Mouse (Mus musculus): ENCODE measurements at regions not wholly inside any gene's neighbourhood (a gene's known extent, or its start where the extent isn't known, plus 50 kb on each side); places are given as distances from the start of the nearest gene placed in this dataset.

DNA sequence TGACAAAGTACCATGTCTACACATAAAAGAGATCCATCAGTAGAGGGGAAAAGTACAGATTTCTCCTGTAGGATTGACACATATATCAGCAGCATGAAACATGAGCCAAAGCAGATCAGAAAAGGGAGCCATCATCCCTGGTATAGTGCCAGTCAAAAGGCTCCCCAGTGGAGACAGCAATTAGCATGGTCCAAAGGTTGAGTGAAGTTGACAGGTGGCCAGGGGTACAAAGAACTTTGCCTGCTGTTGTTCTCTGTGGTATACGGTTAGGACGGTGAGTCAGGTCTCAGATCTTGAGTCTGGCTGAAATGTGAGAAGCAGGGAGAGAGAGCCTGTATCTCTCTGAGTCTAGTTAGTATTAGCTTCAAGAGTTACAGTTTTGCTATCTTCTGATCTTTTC is 324.7 kb upstream of the Lcorl start:
- ATAC-seq (ENCODE audit: low FRiP score): no peak
- Histone ChIP-seq H3K9ac (replicated peaks) (no peak overlapping the region), H3K4me2 (no peak overlapping the region), H3K9me3 (replicated peaks) (no peaks in the 10 kb centered on the region), H3K4me3 (replicated peaks) (no peak overlapping the region), H3K36me3 (no peaks in the 10 kb centered on the region), H3K27ac (replicated peaks) (no peak overlapping the region), H3K4me1 (no peaks in the 10 kb centered on the region), H3K27me3 (replicated peaks) (no peaks in the 10 kb centered on the region)
- WGBS: 64% methylated on average over 2 of the region's 2 CpGs

DNA sequence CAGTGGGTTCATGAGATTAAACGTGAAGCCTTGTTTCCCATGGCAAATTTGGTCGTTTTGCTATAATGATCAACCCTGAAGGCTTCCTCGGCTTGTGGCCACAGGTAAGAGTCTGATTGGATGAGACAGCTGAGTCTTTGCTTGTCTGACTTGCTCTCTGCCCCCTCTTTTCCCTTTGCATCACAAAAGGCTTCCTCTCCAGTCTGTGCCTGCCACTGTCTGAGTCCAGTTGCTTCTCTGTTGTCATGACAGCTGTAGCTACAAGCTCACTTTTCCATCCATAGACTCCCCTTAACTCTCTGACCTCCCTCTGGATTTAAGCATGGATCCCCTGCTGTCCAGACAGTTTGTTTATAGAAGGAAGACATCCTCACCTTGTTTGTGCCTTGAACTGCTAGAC is 314.9 kb upstream of the Lcorl start:
- 34% methylated on average over 3 of the region's 3 CpGs for WGBS
- no peak overlapping the region for H3K27ac ChIP-seq (replicated peaks)
- H3K4me2 ChIP-seq: no peak overlapping the region
- H3K27me3 ChIP-seq (replicated peaks): no peaks in the 10 kb centered on the region
- no peak overlapping the region for H3K9ac ChIP-seq (replicated peaks)
- no peak for ATAC-seq (ENCODE audit: low FRiP score)
- no peaks in the 10 kb centered on the region for H3K36me3 ChIP-seq
- H3K4me3 ChIP-seq (replicated peaks): no peak overlapping the region
- no peaks in the 10 kb centered on the region for H3K4me1 ChIP-seq
- no peaks in the 10 kb centered on the region for H3K9me3 ChIP-seq (replicated peaks)

DNA sequence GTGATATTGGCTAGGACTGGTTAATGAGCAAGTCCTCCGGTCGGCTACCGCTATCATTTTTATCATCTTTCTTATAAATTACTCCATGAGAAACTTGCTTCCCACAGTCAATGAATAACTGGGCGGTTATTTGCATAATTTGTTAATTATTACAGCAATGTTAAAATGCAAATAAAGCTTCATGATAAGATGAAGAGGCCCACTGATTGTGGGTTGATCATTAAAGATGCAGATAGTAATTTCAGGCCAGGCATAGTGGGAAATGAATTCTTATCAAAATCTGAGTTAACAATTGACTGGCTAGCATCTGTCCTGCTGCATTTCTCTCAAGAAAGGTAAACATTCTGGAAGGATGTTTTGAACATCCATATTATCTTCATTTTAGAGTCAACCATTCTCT is 303.4 kb upstream of the Lcorl start:
- Histone ChIP-seq H3K27ac (replicated peaks) (no peak overlapping the region), H3K27me3 (replicated peaks) (no peaks in the 10 kb centered on the region), H3K4me1 (no peaks in the 10 kb centered on the region), H3K36me3 (no peaks in the 10 kb centered on the region), H3K4me2 (no peak overlapping the region), H3K9me3 (replicated peaks) (no peaks in the 10 kb centered on the region), H3K9ac (replicated peaks) (no peak overlapping the region), H3K4me3 (replicated peaks) (no peak overlapping the region)
- ATAC-seq (ENCODE audit: low FRiP score): no peak
- WGBS: 48% methylated on average over 4 of the region's 4 CpGs

DNA sequence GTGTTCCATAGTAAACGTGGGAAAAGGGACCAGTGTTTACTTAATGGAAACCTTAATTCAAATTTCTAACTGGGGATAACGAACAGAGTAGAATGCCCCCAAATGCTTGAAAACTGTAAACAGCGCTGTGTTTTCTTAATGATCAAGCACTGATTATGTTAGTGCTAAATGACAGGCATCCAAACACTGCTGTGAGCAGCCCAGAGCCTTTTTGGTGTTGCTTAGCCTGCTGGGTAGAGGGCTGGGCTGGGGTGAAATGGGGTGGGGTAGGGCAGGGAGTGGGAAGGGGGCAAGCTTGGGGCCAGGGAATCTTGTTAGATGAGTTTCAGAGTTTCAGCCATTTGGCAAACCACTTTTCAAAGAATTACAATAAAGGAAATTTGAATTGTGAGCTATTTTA is 294.6 kb upstream of the Lcorl start:
- H3K9ac ChIP-seq (replicated peaks): no peak overlapping the region
- no peak overlapping the region for H3K4me3 ChIP-seq (replicated peaks)
- H3K27ac ChIP-seq (replicated peaks): no peak overlapping the region
- no peaks in the 10 kb centered on the region for H3K9me3 ChIP-seq (replicated peaks)
- no peak overlapping the region for H3K4me2 ChIP-seq
- H3K36me3 ChIP-seq: no peaks in the 10 kb centered on the region
- H3K4me1 ChIP-seq: peaks cover 15% of the 10 kb centered on the region
- 51% methylated on average over 3 of the region's 3 CpGs for whole genome bisulfite sequencing
- no peaks in the 10 kb centered on the region for H3K27me3 ChIP-seq (replicated peaks)
- no peak for ATAC-seq (ENCODE audit: low FRiP score)

DNA sequence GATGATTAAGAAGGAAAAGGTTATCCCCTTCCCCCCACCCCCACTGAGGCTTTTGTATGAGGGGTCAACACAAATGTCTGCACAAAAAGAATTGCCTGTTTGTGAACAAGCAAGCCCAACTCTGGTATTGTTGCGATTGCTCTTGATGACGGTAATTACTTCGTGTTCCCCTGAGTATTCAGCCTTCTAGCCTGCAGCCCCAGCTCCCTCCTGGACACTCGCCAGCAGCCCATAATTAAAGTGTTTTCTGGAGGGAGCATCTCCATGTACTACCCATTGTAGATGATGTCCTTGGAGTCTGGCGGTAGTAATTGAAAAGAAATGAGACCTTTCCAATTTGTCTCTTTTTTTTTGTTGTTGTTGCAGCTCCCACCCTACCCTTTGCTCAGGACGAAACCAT is 293.4 kb upstream of the Lcorl start:
- Histone ChIP-seq H3K4me3 (replicated peaks) (no peak overlapping the region), H3K27me3 (replicated peaks) (no peaks in the 10 kb centered on the region), H3K9ac (replicated peaks) (no peak overlapping the region), H3K27ac (replicated peaks) (no peak overlapping the region), H3K9me3 (replicated peaks) (no peaks in the 10 kb centered on the region), H3K4me1 (peaks cover 15% of the 10 kb centered on the region), H3K4me2 (peak overlapping the region; percentile 35), H3K36me3 (no peaks in the 10 kb centered on the region)
- 7% methylated on average over 6 of the region's 6 CpGs for whole genome bisulfite sequencing
- peak; percentile 58; the same call in 1 of the 2 replicates for ATAC-seq (ENCODE audit: low FRiP score)

DNA sequence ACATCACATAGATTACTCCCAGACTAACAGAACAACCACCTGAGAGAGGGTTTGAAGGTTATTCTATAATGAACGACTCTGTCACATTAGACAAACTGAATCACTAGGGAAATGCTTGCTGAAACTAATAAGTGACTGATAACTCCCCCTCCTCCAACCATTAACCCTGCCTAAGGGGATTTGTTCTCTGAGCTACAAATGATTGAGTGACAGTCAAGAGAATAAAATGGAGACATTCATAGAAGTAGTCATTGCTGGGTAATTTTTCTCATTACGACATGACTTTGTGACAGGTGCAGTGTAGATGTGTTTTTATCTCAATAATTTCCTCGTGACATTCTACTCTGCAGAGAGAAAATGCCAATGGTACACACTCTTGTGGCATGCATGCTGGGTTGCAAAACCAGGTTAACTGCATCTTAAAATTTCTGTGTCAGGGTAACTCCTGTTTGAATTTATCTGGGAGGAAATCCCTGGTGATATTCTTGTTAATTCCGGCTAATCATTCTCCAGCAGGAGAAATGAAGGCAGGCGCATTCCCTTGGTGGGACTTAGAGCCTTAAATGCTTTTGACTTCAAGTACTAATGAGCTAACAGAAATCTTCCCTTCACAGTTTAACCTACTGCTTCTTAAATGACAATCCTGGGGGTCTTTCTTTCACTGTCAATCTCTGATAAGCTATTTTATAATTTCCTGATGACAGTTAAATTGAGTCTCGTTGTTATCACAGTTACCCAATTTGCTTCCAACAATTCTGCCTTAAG is 292.6 kb upstream of the Lcorl start:
- no peaks in the 10 kb centered on the region for H3K9me3 ChIP-seq (replicated peaks)
- no peak overlapping the region for H3K4me3 ChIP-seq (replicated peaks)
- H3K4me2 ChIP-seq: no peak overlapping the region
- no peaks in the 10 kb centered on the region for H3K27me3 ChIP-seq (replicated peaks)
- WGBS: 30% methylated on average over 6 of the region's 6 CpGs
- no peak overlapping the region for H3K9ac ChIP-seq (replicated peaks)
- peaks cover 15% of the 10 kb centered on the region for H3K4me1 ChIP-seq
- ATAC-seq (ENCODE audit: low FRiP score): peak; percentile 37; the same call in 1 of the 2 replicates
- no peak overlapping the region; the same call in 1 of the 2 replicates for H3K27ac ChIP-seq (replicated peaks)
- no peaks in the 10 kb centered on the region for H3K36me3 ChIP-seq

DNA sequence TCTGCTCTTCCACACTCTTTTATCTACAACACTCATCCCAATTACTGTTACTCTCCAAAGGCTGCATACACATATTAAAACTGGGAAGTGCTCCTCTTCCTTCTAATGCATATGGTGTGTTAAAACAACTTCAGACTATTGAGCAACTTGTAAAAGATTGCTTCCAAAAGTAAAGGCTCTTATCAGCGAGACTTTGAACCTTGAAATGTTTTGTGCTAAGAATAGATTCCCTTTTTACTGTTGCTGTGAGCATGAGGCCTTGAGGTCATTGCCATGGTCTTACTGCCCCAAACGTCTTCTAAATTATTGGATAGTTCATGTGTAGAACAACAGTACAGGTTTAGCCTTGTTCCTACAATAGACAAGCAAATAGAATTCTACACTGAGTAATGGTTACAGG is 281.6 kb upstream of the Lcorl start:
- Histone ChIP-seq H3K27me3 (replicated peaks) (no peaks in the 10 kb centered on the region), H3K4me3 (replicated peaks) (no peak overlapping the region), H3K9ac (replicated peaks) (no peak overlapping the region), H3K9me3 (replicated peaks) (no peaks in the 10 kb centered on the region), H3K4me1 (peaks cover 4% of the 10 kb centered on the region; the same call in 1 of the 2 replicates), H3K4me2 (no peak overlapping the region), H3K36me3 (no peaks in the 10 kb centered on the region), H3K27ac (replicated peaks) (no peak overlapping the region)
- no peak for ATAC-seq (ENCODE audit: low FRiP score)
- WGBS: 70% methylated on average over 2 of the region's 2 CpGs

DNA sequence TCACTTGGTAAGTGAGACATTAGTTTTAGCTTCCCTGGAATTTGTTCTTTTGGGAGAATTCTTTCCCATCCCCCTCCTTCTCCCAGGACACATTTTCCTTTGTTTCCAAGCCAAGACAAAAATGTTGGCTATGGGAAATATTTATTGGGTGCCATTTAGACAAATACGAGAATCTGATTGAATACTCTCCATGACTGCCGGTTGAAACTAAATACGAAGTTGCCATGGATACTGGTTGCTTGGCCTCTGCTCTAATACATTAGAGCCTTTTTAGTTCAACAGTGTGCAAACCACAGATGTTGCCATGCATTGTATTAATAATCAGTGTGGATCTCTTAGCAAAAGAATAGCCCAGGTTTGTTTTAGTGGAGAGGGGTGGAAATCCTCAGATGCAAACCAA is 280.3 kb upstream of the Lcorl start:
- WGBS: 18% methylated on average over 3 of the region's 3 CpGs
- H3K4me2 ChIP-seq: no peak overlapping the region
- no peak overlapping the region for H3K4me3 ChIP-seq (replicated peaks)
- H3K27me3 ChIP-seq (replicated peaks): no peaks in the 10 kb centered on the region
- ATAC-seq (ENCODE audit: low FRiP score): peak; percentile 70; the same call in 1 of the 2 replicates
- H3K9me3 ChIP-seq (replicated peaks): no peaks in the 10 kb centered on the region
- no peak overlapping the region for H3K27ac ChIP-seq (replicated peaks)
- H3K9ac ChIP-seq (replicated peaks): no peak overlapping the region
- H3K36me3 ChIP-seq: no peaks in the 10 kb centered on the region
- peaks cover 4% of the 10 kb centered on the region; the same call in 1 of the 2 replicates for H3K4me1 ChIP-seq

DNA sequence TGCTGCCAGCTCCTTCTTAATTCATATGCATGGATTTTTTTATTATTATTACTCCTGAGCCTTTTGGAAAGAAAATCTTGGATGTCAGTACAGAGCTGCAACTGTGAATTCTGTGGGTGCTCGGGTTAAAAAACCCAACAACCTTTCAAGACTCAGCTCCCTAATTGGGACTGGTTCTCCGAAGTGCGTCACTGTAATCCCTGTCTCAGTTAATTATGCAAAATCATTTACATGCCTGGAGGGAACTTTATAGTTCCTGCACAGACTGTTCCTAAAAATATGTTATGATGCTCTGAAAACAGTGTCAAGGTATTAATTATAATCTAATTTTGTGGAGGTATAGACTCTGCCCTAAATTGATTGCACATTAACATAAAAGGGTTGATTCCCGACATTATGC is 250.6 kb upstream of the Lcorl start:
- no peak overlapping the region for H3K4me2 ChIP-seq
- no peak overlapping the region for H3K4me3 ChIP-seq (replicated peaks)
- 48% methylated on average over 4 of the region's 4 CpGs for WGBS
- H3K36me3 ChIP-seq: no peaks in the 10 kb centered on the region
- no peaks in the 10 kb centered on the region for H3K27me3 ChIP-seq (replicated peaks)
- H3K9me3 ChIP-seq (replicated peaks): no peaks in the 10 kb centered on the region
- H3K27ac ChIP-seq (replicated peaks): no peak overlapping the region
- H3K9ac ChIP-seq (replicated peaks): no peak overlapping the region
- ATAC-seq (ENCODE audit: low FRiP score): no peak
- H3K4me1 ChIP-seq: no peaks in the 10 kb centered on the region

DNA sequence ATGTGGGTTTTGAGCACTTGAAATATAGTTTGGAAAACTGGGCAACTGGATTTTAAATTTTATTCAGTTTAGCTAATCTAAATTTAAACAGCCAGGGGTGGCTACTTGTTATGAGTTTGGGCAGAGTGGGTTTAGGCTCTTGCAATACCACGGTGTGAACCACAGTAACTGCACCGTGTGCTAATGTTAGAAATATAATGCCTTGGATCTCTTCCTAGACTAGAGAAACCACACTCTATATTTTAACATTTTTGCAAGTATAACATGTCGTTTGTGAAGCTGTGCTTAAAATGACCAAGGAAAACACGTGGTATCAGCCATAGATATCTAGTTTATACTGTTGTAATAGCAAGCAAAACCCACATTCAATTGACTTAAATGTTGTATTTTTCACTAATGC is 245.9 kb upstream of the Lcorl start:
- WGBS: 83% methylated on average over 4 of the region's 4 CpGs
- H3K4me1 ChIP-seq: no peaks in the 10 kb centered on the region

DNA sequence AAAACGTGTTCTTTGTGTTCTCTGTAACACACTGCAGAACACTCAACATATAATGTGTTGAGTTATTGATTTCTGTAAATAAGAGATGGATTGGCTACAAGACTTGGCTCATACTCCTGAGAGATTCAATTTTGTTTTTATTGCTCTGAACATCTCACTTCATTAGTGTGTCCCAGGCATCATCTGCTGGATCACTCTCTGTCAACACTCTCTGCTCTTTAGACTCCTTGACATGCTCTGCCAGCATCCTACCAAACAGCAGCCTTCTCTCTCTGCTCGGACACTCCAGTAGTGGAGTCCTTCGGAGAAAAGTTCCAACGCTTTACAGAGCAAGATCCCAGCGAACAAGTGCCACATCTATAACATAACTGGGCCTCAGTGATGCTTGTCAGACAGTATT is 235.1 kb upstream of the Lcorl start:
- Histone ChIP-seq H3K27me3 (replicated peaks) (no peaks in the 10 kb centered on the region), H3K27ac (replicated peaks) (no peak overlapping the region), H3K4me2 (no peak overlapping the region), H3K4me3 (replicated peaks) (no peak overlapping the region), H3K9ac (replicated peaks) (no peak overlapping the region), H3K4me1 (no peaks in the 10 kb centered on the region), H3K9me3 (replicated peaks) (no peaks in the 10 kb centered on the region), H3K36me3 (no peaks in the 10 kb centered on the region)
- WGBS: 82% methylated on average over 5 of the region's 5 CpGs
- no peak for ATAC-seq (ENCODE audit: low FRiP score)

More for the DNA sequence above, 245.9 kb upstream of the Lcorl start:
- Histone ChIP-seq H3K27ac (replicated peaks) (no peak overlapping the region), H3K4me3 (replicated peaks) (no peak overlapping the region), H3K36me3 (no peaks in the 10 kb centered on the region), H3K4me2 (no peak overlapping the region), H3K9ac (replicated peaks) (no peak overlapping the region), H3K9me3 (replicated peaks) (no peaks in the 10 kb centered on the region), H3K27me3 (replicated peaks) (no peaks in the 10 kb centered on the region)
- ATAC-seq (ENCODE audit: low FRiP score): no peak

DNA sequence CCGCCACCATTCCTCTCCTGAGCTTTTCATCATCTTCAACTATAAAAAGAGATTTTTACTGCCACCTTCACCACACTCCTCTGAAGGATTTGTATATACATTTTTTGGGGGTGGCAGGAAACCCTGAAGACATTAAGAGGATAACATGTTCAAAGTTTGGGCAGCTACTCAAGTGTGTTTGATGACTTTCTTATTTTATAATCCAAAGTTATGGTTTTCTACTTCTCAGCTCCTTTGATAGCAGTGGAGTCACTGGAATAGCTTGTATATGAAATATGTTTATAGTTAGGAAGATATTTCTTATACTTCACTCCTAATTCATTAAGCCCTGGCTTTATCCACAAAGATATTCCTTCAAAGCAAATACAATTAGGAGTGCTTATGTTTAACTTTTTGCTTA is 229.5 kb upstream of the Lcorl start:
- Histone ChIP-seq H3K27me3 (replicated peaks) (no peaks in the 10 kb centered on the region), H3K4me3 (replicated peaks) (no peak overlapping the region), H3K4me1 (no peaks in the 10 kb centered on the region), H3K27ac (replicated peaks) (no peak overlapping the region), H3K9me3 (replicated peaks) (no peaks in the 10 kb centered on the region), H3K9ac (replicated peaks) (no peak overlapping the region), H3K36me3 (no peaks in the 10 kb centered on the region), H3K4me2 (no peak overlapping the region)
- no peak for ATAC-seq (ENCODE audit: low FRiP score)
- WGBS: 96% methylated on average over 1 of the region's 1 CpGs
